Mouse (Mus musculus) cerebellum, adult 9-11 months (tissue): Measurements from ENCODE around the gene Rev1.

Experiments used
- DNase-seq: peaks from one replicate; pipeline ENCODE4 v3.0.0; 2022

The Rev1 gene

DNA sequence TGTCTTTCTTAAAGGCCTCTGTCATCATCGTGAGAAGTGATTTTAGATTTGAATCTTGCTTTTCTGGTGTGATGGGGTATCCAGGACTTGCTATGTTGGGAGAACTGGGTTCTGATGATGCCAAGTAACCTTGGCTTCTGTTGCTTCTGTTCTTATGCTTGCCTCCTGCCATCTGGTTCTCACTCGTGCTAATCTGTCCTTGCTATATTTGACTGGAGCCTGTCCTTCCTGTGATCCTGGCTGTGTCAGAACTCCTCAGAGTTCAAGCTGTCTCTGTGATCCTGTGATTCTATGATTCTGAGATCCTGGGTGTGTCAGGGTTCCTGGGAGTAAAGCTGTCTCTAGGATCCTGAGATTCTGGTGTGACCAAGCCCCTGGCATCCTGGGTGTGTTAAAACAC, 67.4 kb downstream of the Rev1 start:
- peak; percentile 46 for DNase-seq

DNA sequence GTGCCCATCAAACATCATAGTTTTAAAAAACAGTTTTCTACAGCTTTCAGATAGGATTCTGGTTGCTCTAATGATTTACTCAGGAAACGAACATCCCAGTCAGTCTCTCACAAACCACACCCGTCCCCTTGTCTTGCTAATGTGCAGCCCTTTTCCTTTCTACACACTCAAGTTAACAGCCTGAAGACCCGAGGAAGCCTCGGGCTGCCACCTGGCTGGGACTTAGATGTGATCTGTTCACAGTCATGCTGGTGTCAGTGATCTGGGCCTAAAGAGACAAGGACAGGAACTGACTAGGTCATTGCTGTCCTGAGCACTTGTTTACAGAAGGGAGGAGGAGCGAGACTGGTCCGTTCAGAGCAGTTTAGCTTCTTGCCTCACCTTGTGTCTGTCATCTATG, 71.2 kb downstream of the Rev1 start:
- no peak for DNase-seq

DNA sequence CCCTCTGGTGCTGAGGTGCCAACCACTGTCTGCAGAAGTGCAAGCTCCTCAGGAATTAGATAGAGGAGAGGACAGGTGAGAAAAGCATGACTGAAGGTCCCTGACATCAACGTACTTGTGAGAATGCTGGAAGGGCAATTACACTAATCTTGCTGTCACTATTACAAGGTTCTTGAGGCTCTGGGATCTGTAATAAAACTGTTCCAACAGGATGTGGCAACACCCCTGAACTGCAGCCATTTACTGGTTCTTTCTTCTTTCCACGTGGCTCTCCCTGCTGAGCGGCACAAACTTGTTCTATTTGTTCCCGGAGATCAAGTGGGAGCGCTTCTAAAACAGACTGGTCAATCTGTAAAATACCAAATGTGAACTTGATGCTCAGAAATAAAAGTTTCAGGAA, 74.4 kb downstream of the Rev1 start:
- no peak for DNase-seq

DNA sequence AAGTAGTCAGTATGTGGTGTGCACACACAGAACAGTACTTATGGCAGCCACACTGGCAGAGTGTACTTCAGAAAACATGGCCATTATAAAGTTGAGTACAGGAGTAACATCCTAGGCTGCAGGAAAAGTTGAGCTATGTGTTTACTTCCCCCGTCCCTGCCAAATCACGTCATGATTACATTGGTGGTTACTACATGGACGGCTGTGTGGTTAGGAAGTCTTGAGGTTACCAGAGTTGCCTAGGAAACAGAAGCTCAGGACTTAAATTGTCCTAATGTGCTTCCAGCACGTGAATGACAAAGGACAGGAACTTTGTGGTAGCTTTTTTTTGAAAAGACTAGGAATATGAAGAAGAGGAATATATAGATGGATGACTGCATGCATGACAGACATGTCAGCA, 80.0 kb downstream of the Rev1 start:
- no peak for DNase-seq

DNA sequence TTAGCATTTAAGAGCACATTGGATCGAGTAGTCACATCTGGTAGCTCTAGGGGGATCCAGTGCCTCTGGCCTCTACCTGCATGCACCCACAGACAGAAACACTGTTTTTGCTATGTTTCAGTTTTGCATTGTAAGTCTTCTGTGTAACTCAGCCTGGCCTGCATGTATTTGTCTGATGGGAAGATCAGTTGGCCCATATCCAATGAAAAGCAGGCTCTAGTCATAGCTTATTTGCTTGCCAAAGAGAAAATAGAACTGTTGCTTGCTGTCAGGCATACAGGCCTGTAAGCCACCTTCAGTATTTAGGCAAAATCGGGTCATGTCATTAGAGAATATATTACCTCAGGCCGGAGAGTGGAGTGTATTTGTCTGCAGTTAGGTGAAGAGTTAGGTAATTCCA, 81.5 kb downstream of the Rev1 start:
- peak; percentile 37 for DNase-seq

DNA sequence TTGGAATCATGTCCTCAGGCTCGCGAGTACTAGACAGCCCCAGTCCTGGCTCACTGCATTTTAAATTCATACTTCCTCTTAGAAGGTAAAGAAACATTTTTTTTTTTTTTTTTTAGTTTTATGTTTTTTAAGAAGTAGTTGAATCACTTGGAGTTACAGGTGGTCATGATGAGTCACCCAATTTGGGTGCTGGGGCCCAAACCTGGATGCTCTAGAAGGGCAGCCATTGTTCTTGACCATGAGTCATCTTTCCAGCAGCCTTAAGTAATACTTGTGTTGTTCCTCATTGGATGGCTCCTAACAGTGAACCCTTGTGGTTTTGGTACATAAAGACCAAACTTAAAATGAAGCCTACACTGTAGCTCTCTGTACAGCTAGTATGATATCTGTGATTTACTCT, 90.7 kb downstream of the Rev1 start:
- DNase-seq = no peak

DNA sequence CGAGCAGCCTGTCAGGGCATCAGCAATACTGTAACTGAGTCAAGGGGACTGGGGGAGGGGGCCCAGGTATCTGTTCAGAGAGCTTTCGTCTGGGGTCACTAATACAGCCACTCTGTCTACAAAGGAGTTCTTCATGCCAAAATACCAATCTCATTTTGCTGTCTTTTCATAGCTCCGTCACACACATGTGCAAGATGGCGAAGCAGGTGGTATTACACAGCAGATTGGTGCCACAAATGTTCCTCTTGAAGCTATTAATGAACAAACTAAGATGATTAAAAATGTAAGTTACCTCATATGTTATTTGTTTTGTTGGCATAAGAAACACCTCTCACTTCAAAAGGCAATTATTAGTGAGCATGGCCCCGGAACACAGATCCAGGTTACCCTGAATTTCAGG, 92.2 kb downstream of the Rev1 start:
- no peak for DNase-seq

DNA sequence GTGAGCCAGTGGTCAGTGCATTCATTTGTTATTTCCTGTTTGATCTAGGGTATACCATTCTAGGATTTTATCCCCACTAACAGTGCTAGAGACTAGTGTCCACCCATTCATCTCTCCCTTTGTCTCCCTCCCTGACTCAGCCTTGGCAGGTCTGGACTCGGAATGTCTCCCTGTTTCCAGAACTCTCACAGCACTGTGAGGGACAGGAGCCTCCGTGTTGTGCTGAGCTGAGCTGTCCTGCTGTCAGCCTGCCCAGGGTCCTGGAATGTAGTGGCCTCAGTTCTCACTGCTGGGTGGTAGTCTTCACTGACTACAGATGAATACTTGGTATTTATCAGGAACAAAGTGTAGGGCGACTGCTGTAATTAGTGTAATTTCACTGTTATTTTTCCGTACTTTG, 94.1 kb downstream of the Rev1 start:
- no peak for DNase-seq

DNA sequence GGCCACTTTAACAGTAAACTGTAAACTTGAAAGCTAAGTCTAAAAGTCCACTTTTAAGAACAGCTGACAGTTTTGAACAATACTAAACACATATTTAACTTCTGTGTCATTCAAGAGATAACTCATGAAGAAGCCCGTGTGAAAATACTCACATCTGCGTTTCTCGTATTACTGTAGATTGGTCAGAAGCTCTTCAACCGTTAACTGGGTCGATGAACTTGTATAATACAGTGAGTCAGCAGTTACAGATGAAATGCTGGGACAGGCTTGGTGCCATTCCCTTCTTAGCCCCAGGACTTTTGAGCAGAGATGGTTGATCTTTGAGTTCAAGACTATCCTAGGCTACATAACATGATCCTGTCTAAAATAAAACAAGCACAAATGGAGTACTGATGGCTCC, 98.2 kb downstream of the Rev1 start:
- no peak for DNase-seq

DNA sequence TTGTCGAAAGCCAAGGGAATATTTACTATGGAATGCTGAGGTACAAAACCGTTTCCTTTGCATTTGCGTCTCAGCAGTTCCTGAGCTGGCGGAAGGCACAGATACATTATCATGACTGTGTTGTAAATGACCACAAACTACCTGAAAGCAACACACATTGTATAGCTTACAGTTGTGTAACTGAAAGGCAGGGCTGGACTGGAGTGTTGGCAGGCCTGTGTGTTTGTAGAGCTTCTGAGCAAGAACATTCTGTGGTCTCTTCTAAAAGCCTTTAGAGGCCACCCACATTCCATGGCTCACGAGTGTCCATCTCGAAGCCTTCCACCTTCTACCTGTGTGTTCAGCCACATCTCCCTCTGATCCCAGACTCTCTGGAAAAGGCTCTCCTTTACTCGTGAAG, 102.3 kb downstream of the Rev1 start:
- no peak for DNase-seq

DNA sequence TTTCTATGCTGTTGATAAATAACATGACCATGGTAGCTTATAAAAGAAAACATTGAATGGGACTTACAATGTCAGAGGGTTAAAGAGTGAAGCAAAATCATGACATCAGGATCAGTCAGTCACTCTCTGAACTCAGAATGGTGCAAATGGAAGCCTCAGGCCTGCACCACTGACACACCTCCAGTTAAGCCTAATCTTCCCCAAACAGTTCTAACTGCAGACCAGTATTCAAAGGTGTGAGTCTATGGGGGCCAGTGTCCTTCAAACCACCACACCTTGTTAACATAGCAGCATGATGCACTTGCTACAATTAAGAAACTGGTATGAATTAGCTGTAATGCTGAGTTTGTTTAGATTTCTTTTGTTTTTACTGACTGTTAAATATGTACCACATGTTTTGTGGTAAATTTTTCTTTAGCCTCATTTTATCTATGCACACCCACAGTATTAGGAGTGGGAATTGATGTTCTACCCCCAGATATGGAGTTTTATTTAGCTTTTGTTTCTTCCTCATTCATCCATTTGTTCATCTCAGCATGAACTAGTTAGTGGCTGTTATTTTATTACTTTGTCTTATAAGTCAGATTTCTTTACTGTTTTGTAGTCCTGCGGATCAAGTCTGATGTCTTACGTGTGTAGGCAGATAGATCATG, 114.9 kb downstream of the Rev1 start:
- no peak for DNase-seq

DNA sequence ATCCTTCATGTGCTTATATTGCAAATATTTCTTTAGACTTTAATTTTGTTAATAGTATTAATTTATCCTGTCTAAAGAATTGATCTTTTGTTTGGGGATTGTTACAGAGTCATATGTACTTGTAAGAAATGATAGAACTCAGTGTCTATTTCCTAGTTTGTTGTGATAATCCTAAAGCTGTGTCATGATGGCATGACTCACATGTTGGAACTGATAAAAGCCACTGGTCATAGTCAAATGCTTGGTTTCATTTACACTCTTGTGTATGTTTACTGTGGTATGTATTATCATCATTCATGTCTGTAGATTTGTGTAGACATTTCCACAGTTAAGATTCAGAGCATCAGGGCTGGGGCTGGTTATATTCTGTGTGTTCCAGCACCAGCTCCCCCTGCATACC, 117.1 kb downstream of the Rev1 start:
- DNase-seq = no peak

DNA sequence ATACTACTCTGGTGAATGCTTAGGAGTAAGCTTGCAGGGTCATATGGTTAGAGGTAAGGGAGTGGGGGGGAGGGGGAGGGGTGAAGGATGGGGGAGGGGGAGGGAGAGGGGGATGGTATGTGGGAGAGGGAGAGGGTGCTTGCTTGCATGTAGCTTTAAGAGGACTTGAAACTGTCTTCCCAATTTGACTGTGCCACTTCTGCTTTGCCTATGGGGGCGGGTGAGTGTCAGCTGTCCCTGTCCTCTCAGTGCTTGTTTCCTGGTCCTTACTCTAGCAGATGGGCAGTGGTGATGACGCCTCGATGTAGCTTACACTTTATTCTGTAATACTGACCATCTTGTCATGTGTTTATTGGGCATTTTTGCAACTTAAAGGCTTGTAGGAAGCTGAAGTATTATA, 117.5 kb downstream of the Rev1 start:
- no peak for DNase-seq

DNA sequence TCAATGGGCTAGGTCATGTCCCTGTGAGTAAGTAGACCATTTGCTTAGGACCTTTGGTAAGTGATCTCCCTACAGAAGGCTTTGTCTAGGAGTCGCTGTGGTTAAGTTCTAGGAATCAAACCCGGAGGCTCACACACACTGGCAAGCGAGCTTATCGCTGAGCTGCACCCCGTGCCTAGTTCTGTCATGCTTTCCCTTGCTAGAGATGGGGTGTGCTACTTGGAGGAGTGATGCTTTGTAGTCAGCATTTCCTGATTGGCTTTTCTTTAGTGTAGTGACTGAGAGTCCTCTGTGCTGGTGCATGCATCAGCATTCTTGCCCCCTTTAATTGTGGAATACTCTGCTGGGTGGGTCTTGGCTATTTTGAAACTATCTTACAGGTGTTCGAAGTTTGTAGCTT, 118.0 kb downstream of the Rev1 start:
- no peak for DNase-seq

DNA sequence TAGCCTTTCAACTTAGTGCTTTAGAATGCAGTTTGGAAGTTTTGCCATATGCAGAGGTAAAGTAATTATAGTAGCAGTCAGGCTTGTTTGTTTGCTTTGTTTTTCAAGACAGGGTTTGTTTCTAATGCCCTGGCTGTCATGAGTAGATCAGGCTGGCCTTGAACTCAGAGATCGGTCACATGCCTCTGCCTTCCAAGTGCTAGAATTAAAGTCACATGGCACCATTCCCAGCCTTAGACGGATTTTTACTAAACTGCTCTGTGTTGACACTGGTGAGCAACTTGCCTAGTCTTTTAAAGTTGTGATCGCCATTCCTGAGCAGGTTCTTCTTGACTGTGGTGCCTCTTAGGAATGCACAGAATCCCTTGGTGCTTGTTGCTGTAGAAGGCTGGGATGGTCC, 122.9 kb downstream of the Rev1 start:
- DNase-seq = no peak

DNA sequence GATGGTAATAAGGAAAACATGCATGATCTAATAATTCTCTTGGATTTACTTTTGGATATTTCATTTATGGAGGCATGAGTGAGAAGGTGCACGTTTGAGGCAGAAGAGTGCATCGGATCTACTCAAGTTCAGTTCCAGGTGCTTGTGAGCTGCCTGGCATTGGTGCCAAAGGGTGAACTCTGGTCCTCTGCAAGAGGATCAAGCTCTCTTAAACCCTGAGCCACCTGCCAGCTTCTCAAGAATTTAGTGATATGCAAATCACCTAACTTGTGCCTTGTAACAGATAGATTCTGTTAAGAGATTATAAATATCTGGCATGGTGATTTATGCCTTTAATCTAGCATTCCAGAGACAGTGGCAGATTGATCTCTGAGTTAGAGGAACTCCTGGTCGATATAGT, 126.6 kb downstream of the Rev1 start:
- no peak for DNase-seq
